Mouse (Mus musculus): ENCODE results near the gene Bcas3.

Gene Bcas3

GRCm38 (mm10) chr11:85751171-85751570, 398.2 kb downstream of the Bcas3 start:
- DNase-seq (ENCODE audit: low spot score in 2 of 2): no peak

- no peak for DNase-seq (ENCODE audit: low spot score in 2 of 2)
These were observed 401.9 kb downstream of the Bcas3 start for GRCm38 (mm10) chr11:85754631-85755502.

- no peak for DNase-seq (ENCODE audit: low spot score in 2 of 2)
These were observed 402.6 kb downstream of the Bcas3 start for GRCm38 (mm10) chr11:85755503-85756044.

DNA sequence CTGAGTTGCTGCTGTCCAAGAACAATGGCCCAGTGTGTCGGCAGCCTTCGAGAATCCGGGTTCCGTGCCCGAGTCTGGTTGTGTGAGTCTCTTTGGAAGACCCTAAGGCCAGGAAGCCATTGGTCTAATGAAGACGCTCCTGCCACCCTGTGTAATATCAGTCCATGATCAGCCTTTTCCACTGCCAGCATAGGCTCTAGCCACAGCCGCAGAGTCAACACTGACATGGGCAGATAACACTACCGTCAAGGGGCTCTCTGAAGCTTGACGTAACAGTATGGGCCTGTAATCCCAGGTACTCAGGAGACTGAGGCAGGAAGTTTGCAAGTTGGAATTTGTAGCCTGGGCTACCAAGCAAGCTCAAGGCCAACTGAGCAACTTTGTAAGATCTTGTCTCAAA, 405.9 kb downstream of the Bcas3 start:
- no peak for DNase-seq (ENCODE audit: low spot score in 2 of 2)

DNA sequence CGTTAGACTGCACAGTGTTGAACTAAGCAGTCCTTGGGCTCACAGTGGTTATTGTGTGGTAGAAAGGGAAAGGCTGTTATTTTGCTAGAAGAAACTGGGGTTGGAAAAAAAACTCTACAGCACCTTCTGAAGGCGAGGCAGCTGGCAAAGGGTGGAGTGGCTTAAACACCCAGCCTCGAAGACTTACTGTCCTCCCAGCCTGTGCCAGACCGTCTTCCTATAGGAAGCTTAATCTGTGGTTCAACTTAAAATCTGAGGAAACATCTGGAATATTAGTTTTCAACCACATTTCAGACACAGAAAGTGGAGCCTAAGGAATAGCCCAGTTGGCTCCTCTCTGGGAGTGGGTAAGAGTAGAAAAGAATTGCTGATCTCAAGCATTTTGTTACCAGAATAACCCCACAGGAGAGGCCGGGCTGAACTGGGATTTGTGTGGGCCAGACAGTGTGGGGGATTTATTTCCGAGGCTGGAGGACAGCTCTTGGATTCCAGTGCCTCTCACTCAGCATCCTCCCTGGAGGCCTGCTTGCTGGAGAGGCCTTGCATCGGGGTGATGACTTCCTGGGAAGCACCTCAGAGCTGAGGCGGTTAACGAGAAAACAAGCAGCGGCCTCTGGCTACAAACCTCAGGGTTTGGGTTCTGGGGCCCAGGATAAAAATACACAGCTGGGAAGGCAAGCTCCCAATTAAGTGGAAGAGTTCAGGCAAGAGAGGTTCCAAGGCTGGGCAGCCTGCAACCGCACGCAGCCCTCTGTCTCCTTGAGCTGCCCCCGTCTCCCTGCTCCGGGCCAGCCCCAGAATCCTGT, 406.9 kb downstream of the Bcas3 start:
- DNase-seq (ENCODE audit: low spot score in 2 of 2): no peak

DNA sequence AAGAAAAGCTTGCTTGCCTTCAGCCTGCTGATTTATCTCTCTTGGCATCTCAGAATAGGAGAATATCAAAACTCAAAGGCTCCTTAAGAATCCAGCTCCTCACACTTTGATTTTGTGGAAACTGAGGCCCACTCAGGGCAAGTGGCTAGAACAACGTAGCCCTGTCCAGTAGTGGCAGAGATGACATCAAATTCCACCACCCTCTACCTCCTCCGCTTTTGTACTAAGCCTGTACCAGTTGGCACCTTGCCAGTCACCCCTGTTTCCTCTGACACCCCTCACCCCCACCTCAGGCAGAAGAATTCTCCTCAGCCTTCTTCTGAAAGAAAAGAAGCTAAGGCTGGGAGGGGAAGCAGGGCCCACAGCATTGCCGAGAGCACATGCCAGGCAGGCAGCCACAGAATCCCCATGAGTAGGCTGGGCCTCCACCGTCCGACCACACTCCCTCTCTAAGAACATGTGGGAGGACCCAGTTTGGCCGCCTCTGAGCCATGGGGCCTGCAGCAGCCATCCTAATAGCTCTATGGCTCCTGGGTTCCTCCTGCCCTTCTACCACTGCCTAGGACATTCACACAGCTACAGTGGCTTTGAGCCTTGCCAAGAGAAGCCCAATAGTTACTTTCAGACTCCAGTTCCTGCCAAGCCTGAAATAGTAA, 407.6 kb downstream of the Bcas3 start:
- DNase-seq (ENCODE audit: low spot score in 2 of 2): no peak

DNA sequence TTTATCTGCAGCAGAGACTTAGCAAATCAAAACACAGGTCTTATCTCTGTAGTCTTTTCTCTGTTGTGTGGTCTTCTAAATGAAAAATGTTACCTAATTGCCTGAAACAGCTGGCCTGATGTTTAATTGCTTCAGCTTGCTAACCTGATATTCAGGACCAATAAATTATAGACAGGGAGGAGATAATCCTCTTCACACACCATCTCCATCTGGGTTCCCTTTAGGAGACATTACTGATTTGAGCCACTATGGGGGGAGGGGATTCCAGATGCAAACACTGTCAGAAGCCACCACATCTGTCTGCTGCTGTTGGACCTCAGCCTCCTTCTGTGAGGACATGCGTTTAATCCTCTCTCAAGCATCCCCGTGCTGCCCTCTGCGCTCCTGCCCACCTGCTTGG, 408.2 kb downstream of the Bcas3 start:
- no peak for DNase-seq (ENCODE audit: low spot score in 2 of 2)

DNA sequence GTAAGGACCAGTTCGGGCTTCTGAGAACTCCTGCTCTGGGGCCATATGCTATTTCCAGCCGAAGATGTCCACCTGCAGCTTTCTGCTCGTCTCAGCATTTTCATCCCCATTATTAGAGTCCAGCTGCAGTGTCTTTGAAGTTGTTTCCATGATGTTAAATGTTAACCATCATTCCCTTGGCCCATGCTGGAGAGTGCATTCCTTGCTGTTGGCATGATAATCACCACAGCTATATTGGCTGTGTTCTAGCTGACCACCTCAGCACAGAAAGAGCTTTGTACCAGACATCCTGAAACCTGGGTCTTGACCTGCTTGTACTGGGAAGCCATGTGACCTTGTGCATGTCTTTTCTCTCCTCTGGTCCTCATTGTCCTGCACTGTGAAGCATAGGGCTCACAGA, 410.7 kb downstream of the Bcas3 start:
- no peak for DNase-seq (ENCODE audit: low spot score in 2 of 2)

- DNase-seq (ENCODE audit: low spot score in 2 of 2): no peak
These were observed 413.2 kb downstream of the Bcas3 start for GRCm38 (mm10) chr11:85766106-85766723.

- no peak for DNase-seq (ENCODE audit: low spot score in 2 of 2)
These were observed 413.8 kb downstream of the Bcas3 start for GRCm38 (mm10) chr11:85766811-85767210.

- no peak for DNase-seq (ENCODE audit: low spot score in 2 of 2)
These were observed 416.8 kb downstream of the Bcas3 start for GRCm38 (mm10) chr11:85769740-85770139.

GRCm38 (mm10) chr11:85773391-85773790, 420.4 kb downstream of the Bcas3 start:
- no peak for DNase-seq (ENCODE audit: low spot score in 2 of 2)

GRCm38 (mm10) chr11:85774707-85775106, 421.7 kb downstream of the Bcas3 start:
- DNase-seq (ENCODE audit: low spot score in 2 of 2): no peak

DNA sequence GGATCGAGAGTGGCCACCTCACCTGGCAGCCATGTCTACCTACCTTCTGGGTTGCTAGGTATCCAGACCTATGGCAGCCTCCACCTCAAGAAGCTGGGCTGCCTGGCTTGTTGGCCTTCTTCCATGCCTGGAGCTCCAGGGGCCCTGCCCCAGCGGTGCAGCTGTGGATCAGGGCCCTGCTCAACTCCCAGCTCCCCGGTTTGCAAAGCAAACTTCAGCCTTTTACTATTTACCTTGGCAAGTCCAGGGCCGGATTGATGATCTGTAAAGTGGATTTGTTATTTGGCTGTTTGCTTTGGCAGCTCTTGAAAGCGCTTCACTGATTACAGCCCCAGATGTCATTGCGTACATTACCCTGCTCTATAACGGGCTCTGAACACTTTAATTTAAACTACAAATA, 422.5 kb downstream of the Bcas3 start:
- DNase-seq (ENCODE audit: low spot score in 2 of 2): no peak

DNA sequence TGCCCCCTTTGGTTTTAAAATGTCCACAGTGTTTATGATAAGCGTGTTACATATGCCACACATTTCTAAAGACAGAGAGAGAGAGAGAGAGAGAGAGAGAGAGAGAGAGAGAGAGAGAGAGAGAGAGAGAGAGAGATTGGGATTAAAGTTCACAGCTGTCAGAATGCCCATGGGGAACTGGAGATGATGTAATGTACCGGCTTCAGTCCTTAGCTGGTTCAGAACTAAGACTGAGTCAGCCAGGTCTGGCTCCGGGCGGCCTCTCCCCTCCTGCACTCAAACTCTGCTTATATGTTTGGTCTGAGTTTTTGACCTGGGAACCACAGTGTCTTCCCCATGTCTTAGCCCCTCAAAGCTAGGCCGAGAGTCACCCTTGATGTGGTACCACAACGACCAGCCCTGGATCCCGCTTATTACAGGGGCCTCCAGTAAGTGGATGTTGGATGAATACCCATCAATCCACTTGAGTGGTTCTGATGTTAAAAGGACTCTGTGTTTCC, 423.9 kb downstream of the Bcas3 start:
- DNase-seq (ENCODE audit: low spot score in 2 of 2): no peak

- DNase-seq (ENCODE audit: low spot score in 2 of 2): no peak
These were observed 425.0 kb downstream of the Bcas3 start for GRCm38 (mm10) chr11:85777950-85778349.

- no peak for DNase-seq (ENCODE audit: low spot score in 2 of 2)
These were observed 427.3 kb downstream of the Bcas3 start for GRCm38 (mm10) chr11:85780303-85780702.

GRCm38 (mm10) chr11:85786113-85786718, 433.2 kb downstream of the Bcas3 start:
- DNase-seq (ENCODE audit: low spot score in 2 of 2): no peak

DNA sequence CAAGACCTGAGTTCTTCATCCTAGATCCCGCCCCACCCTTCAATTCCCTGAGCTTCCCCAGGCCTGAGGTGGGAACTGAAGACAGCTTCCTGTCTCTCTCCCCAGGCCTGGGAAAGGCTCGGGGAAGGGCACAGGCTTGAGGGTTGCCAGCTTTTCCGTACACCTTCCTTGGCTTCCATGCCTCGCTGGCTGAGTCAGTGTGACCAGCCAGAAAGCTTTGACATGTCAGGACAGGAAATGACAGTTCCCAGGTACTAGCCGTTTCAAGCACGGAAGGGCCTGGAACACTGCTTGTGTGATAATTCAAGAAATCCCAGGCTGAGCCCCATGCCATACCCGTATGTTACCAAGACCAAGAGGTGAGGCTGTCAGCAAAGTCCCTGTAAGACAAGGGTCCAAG, 436.8 kb downstream of the Bcas3 start:
- DNase-seq (ENCODE audit: low spot score in 2 of 2): no peak

GRCm38 (mm10) chr11:85790267-85790666, 437.3 kb downstream of the Bcas3 start:
- DNase-seq (ENCODE audit: low spot score in 2 of 2): peak; percentile 44

- DNase-seq (ENCODE audit: low spot score in 2 of 2): no peak
These were observed 438.2 kb downstream of the Bcas3 start for GRCm38 (mm10) chr11:85791212-85791611.

Data from spleen, postnatal 14 days (tissue).